In the genomic region with DNA sequence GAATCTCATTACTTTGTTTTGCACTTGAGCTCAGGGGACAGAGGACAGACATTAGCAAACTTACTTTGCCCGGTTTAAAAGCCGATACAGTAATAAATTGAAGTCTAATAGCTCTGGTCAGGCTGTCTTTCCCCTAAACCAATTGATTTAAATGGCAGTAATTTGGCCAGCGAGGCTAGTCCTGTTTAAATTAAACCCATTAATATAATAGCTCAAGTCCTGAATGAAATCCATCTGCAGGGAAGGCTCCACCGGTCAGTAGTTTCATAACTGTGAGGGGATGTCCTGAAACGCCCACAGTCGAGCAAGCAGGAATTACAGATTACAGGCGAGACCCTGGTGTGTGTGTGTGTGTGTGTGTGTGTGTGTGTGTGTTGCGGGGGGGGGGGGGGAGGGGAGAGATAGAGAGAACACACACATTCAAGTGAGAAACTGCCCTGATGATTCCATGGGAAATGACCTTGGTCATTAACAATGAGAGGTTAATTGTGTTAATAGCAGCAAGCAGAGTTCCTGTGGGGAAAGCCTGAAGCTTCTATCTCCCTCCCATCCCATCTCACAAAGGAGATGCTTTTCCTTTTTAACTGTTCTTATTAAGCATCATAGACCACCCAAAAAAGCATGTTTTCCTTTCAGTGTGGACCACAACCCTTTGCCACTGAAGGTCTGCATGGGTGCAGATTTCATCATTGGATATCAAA, we compare ENCODE assay signal across 9 mouse cellular contexts.
DNase-seq lines count a peak whose midpoint lies in the region; ATAC-seq lines count a peak whose summit lies in the region.
"Had no signal": no experiment of that assay in that cellular context is flagged by ENCODE, and none has a peak within 500 bp of the region (broad histone marks: within the 10 kb centered on the region; RNA-seq: fewer than 3 reads in every experiment).

No protein-coding gene starts in this region.

- no peaks in the 10 kb centered on the region for H3K36me3 ChIP-seq in heart, embryonic 11.5 days (ENCODE audit: control insufficient read depth, insufficient read depth, low read length)
- no peaks in the 10 kb centered on the region for H3K36me3 ChIP-seq in heart, embryonic 10.5 days
- no peaks in the 10 kb centered on the region for H3K36me3 ChIP-seq in embryonic facial prominence, embryonic 10.5 days (replicated peaks)
- no peaks in the 10 kb centered on the region for H3K36me3 ChIP-seq in hindbrain, embryonic 12.5 days
- no peaks in the 10 kb centered on the region for H3K36me3 ChIP-seq in midbrain, embryonic 14.5 days (ENCODE audit: control insufficient read depth, insufficient read depth, low read length)
- no peaks in the 10 kb centered on the region for H3K36me3 ChIP-seq in liver, embryonic 12.5 days

- no peak overlapping the region for H3K4me3 ChIP-seq in heart, embryonic 11.5 days (ENCODE audit: low read depth, low read length)
- no peak overlapping the region for H3K4me3 ChIP-seq in heart, embryonic 10.5 days
- H3K4me3 ChIP-seq in embryonic facial prominence, embryonic 10.5 days: peak overlapping the region; percentile 43; the same call in 1 of the 2 replicates
- H3K4me3 ChIP-seq in hindbrain, embryonic 12.5 days: no peak overlapping the region
- 0 out of 2 replicates have a peak overlapping the region, but pooled peaks have one; percentile 28 for H3K4me3 ChIP-seq in midbrain, embryonic 14.5 days (replicated peaks; ENCODE audit: low read depth, low read length)
- no peak overlapping the region for H3K4me3 ChIP-seq in liver, embryonic 12.5 days

- peak overlapping the region; percentile 64; the same call in 1 of the 2 replicates for H3K4me2 ChIP-seq in heart, embryonic 11.5 days
- H3K4me2 ChIP-seq in hindbrain, embryonic 12.5 days (replicated peaks): peak overlapping the region; percentile 48
- H3K4me2 ChIP-seq in midbrain, embryonic 14.5 days (ENCODE audit: low read length): peak overlapping the region; percentile 60
- no peak overlapping the region for H3K4me2 ChIP-seq in liver, embryonic 12.5 days

- H3K4me1 ChIP-seq in heart, embryonic 11.5 days (ENCODE audit: control insufficient read depth, insufficient read depth, low read length): no peaks in the 10 kb centered on the region
- H3K4me1 ChIP-seq in heart, embryonic 10.5 days: peaks cover 10% of the 10 kb centered on the region
- H3K4me1 ChIP-seq in embryonic facial prominence, embryonic 10.5 days: peaks cover 40% of the 10 kb centered on the region
- peaks cover 37% of the 10 kb centered on the region for H3K4me1 ChIP-seq in hindbrain, embryonic 12.5 days
- peaks cover 26% of the 10 kb centered on the region for H3K4me1 ChIP-seq in midbrain, embryonic 14.5 days (ENCODE audit: control insufficient read depth, insufficient read depth, low read length)
- H3K4me1 ChIP-seq in liver, embryonic 12.5 days: no peaks in the 10 kb centered on the region

- peaks cover 3% of the 10 kb centered on the region for H3K27me3 ChIP-seq in heart, embryonic 11.5 days (ENCODE audit: control insufficient read depth, insufficient read depth, low read length)
- H3K27me3 ChIP-seq in heart, embryonic 10.5 days (ENCODE audit: insufficient read depth, poor library complexity, severe bottlenecking): peaks cover 31% of the 10 kb centered on the region
- H3K27me3 ChIP-seq in embryonic facial prominence, embryonic 10.5 days (replicated peaks; ENCODE audit: low read depth, poor library complexity, severe bottlenecking): peaks cover 62% of the 10 kb centered on the region
- H3K27me3 ChIP-seq in hindbrain, embryonic 12.5 days: peaks cover 12% of the 10 kb centered on the region
- H3K27me3 ChIP-seq in midbrain, embryonic 14.5 days (ENCODE audit: control insufficient read depth, insufficient read depth, low read length): no peaks in the 10 kb centered on the region
- peaks cover 44% of the 10 kb centered on the region for H3K27me3 ChIP-seq in liver, embryonic 12.5 days (replicated peaks)

- no peak for ATAC-seq in heart, embryonic 11.5 days (replicated peaks; ENCODE audit: insufficient number of reproducible peaks, low FRiP score, low TSS enrichment)
- ATAC-seq in hindbrain, embryonic 12.5 days (ENCODE audit: low FRiP score): no peak
- no peak for ATAC-seq in midbrain, embryonic 14.5 days (ENCODE audit: low FRiP score, low TSS enrichment)
- ATAC-seq in liver, embryonic 12.5 days: no peak

- 39% methylated on average over 7 of the region's 8 CpGs for WGBS in heart, embryonic 11.5 days (ENCODE audit: insufficient replicate concordance)
- 46% methylated on average over 7 of the region's 8 CpGs for WGBS in heart, embryonic 10.5 days
- WGBS in embryonic facial prominence, embryonic 10.5 days: 16% methylated on average over 7 of the region's 8 CpGs
- 13% methylated on average over 7 of the region's 8 CpGs for WGBS in hindbrain, embryonic 12.5 days
- WGBS in midbrain, embryonic 14.5 days: 8% methylated on average over 7 of the region's 8 CpGs
- 46% methylated on average over 8 of the region's 8 CpGs for WGBS in liver, embryonic 12.5 days (ENCODE audit: insufficient replicate concordance)

- no peak for DNase-seq in heart, embryonic 10.5 days (ENCODE audit: low spot score)
- DNase-seq in embryonic facial prominence, embryonic 10.5 days (ENCODE audit: low spot score): peak; percentile 46
- DNase-seq in midbrain, embryonic 14.5 days: peak; percentile 32
- no peak for DNase-seq in urinary bladder, postnatal 4 days (ENCODE audit: low spot score in 2 of 2)
- no peak for DNase-seq in adrenal gland, adult (ENCODE audit: inconsistent age in 2 of 2, low spot score in 1 of 2)
- DNase-seq: kidney, adult 2 months had no signal

- H3K27ac ChIP-seq in heart, embryonic 11.5 days (ENCODE audit: low read depth, low read length): no peak overlapping the region
- H3K27ac ChIP-seq in heart, embryonic 10.5 days: no peak overlapping the region
- no peak overlapping the region for H3K27ac ChIP-seq in embryonic facial prominence, embryonic 10.5 days (replicated peaks)
- peak overlapping the region; percentile 82 for H3K27ac ChIP-seq in hindbrain, embryonic 12.5 days
- no peak overlapping the region for H3K27ac ChIP-seq in midbrain, embryonic 14.5 days (replicated peaks; ENCODE audit: low read depth, low read length)
- H3K27ac ChIP-seq in liver, embryonic 12.5 days: no peak overlapping the region

- H3K9ac ChIP-seq in heart, embryonic 11.5 days (ENCODE audit: low read depth, low read length): no peak overlapping the region
- H3K9ac ChIP-seq in hindbrain, embryonic 12.5 days: no peak overlapping the region
- H3K9ac ChIP-seq in midbrain, embryonic 14.5 days (replicated peaks; ENCODE audit: low read length): no peak overlapping the region; the same call in 1 of the 2 replicates
- H3K9ac ChIP-seq in liver, embryonic 12.5 days: no peak overlapping the region

- no peaks in the 10 kb centered on the region for H3K9me3 ChIP-seq in heart, embryonic 11.5 days (replicated peaks; ENCODE audit: control insufficient read depth, low read length)
- no peaks in the 10 kb centered on the region for H3K9me3 ChIP-seq in heart, embryonic 10.5 days
- H3K9me3 ChIP-seq in embryonic facial prominence, embryonic 10.5 days: no peaks in the 10 kb centered on the region
- H3K9me3 ChIP-seq in hindbrain, embryonic 12.5 days (replicated peaks): no peaks in the 10 kb centered on the region
- no peaks in the 10 kb centered on the region for H3K9me3 ChIP-seq in midbrain, embryonic 14.5 days (ENCODE audit: control insufficient read depth, low read length)
- no peaks in the 10 kb centered on the region for H3K9me3 ChIP-seq in liver, embryonic 12.5 days (replicated peaks)

Comparison
In these comparisons a context has a peak if more than half of its experiments do, and no peak if none do; other contexts are left out.
1. H3K4me3 ChIP-seq: peak in embryonic facial prominence, embryonic 10.5 days (single experiment) and midbrain, embryonic 14.5 days (single experiment); none in heart, embryonic 11.5 days (single experiment), heart, embryonic 10.5 days (single experiment), hindbrain, embryonic 12.5 days (single experiment) and liver, embryonic 12.5 days (single experiment).
2. DNase-seq: peak in embryonic facial prominence, embryonic 10.5 days (single experiment) and midbrain, embryonic 14.5 days (single experiment); none in heart, embryonic 10.5 days (single experiment), urinary bladder, postnatal 4 days (0 of 2) and adrenal gland, adult (0 of 2).